Mouse (Mus musculus) layer of hippocampus, adult 11-12 months (tissue): ENCODE data around the gene Etl4.
"Not testable (repeated sequence)": the region's sequence is repeated elsewhere in the genome, so short reads cannot be mapped to it uniquely, and the experiment has no call there.

ENCODE experiments used
- DNase-seq: peaks from one replicate; pipeline ENCODE4 v3.0.0; 2022; ENCODE audit warnings: low spot score

The Etl4 gene

DNA sequence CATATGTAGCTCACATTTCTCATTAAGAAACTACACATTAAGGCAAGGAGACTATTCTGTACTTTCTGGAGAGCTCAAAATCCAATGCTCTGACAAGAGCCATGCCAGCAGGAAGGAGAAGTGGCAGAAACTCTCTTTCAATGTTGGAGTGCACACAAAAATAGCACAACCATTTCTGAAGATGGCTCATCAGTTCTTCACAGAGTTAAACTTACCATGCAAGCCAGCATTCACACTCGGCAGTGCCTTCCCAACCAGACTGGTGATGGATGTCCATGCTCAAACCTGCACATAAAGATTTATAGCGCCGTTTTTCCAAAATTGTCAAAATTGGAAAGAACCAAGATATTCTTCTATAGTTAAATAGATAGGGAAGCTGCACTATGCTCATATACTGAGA is 392.9 kb downstream of the Etl4 start:
- DNase-seq, result no peak

DNA sequence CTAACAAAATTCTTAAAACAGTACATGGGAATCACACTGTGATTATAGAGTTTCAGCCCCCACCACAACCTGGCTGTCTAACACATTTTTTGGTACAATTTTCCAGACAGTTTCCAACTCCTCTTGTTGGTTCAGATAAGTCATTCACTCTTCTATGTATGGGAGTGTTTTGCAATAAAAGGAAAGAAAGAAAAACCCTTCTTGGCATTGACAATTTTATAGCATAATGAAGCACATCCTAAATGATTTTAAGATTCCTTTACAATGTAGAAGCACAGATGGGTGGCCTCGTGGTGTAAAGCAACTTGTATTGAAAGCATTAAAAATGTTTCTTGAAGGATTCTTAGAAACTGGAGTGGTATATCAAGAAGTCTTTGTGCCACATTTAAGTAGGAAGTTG is 415.4 kb downstream of the Etl4 start:
- no peak for DNase-seq

DNA sequence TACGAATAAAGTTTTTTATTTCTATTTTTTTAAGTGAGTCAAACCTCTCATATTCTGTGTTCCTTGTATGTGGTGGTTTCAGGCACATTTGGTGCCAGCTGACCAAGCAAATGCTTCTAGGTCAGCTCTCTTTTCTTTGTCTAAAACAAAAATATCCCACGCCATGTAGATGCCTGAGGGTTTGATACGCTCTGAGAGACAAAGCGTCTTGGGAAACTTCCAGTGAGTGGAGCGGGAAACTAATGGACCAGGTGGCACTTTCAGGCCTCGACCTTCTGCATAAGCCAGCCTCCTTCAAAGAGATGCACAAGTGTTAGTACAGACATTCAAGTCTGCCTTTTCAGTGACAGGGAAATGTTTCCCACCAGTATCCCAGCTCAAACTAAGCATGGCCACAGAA is 426.6 kb downstream of the Etl4 start:
- DNase-seq, result no peak

GRCm38 (mm10) chr2:20339016-20339734 is 429.6 kb downstream of the Etl4 start:
- no peak for DNase-seq

GRCm38 (mm10) chr2:20339919-20340318 is 430.3 kb downstream of the Etl4 start:
- DNase-seq, result no peak

DNA sequence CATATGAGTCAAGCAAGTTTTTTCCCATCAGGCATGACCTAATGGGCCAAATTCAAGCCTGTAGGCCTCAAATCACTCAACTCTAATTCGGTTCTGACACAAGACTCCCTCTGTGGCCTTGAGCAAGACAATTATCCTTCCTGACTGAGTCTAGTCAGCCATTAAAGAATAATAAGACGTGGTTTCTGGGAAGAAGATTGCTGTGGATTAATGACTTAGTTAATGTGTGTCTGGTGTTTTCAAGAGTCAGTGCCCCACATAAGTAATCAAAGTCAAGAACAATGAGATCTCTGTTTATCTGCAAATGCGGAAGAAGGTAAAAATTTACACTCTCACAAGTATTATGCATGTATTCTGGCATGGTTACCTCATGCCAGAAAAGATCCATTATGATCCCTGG is 437.3 kb downstream of the Etl4 start:
- DNase-seq, result no peak

GRCm38 (mm10) chr2:20349268-20349667 is 439.7 kb downstream of the Etl4 start:
- DNase-seq, result no peak

GRCm38 (mm10) chr2:20352796-20353195 is 443.2 kb downstream of the Etl4 start:
- DNase-seq, result no peak

DNA sequence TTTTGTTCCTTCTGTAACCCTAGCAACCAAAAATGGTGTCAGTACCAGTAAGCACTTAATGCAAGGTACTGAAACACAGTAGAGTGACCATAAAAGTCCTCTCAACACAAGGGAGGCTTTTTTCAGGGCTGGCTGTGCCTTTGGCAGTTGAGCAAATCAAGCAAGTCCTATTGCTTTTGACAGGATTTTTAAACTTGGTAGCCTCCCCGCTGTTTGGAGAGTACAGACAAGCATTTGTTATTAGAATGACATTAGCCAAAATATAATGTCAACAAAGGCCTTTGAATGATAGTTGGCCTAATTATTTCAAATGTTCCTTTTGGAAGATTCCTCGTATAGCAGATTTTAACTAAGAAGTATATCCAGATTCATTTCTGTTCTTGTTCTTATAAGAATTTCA is 467.4 kb downstream of the Etl4 start:
- no peak for DNase-seq

GRCm38 (mm10) chr2:20380874-20381273 is 471.3 kb downstream of the Etl4 start:
- not testable (repeated sequence) for DNase-seq

GRCm38 (mm10) chr2:20394083-20394482 is 484.5 kb downstream of the Etl4 start:
- no peak for DNase-seq

DNA sequence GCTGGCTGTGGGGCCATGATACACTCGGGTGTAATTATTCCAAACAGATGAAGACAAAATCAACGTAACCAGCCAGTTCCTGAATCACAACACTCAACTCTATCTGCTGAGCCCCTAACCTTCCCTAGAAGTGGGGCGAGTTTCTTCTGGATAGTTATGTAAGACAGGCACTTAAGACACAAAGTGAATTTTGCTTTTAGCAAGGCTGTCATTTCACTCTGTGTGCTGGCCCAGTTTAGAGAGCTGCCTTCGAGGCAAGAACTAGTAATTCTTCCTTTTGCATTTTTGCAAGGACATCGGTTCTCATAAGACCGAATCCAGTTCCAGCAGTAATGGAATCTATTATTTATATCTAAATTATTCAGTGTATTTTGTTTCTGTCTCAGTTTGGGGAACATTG is 487.4 kb downstream of the Etl4 start:
- no peak for DNase-seq

GRCm38 (mm10) chr2:20400556-20400955 is 491.0 kb downstream of the Etl4 start:
- no peak for DNase-seq

DNA sequence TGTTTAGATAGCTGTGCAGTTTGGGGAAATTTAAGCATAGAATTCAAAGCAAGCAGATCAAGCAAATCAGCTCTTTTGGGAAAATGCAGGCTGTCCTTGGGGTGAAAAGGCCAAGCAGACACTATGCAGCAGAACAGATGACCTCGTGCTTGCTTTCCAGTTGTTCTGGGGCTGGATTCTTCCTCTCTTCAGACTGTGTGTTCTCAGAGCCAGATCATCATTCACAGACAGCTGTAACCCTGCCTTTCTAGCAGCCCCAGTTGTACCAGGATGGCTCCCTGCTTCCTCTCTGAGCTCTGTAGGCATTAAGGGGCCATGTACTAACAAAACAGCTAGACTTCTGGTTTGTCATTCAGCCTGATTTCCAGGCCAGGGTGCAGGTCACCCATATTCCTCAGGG is 494.8 kb downstream of the Etl4 start:
- no peak for DNase-seq

DNA sequence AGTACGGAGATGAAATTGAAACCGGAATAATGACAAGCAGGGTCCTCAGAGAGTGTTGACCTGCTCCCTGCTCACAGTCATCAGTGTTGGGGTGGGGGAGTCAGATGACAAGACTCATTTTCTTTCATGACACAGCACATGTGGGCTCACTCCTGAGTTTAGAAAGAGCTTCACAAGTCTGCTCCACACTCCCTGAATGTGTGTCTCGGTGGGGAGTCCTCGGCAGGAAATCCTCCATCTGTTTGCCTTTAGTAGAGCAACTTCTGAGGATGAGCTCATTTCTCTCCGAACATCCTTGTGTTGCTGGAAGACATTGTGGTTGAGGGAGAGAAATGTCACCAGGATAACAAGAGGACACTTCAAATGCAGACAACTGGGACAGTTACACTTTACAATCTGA is 497.5 kb downstream of the Etl4 start:
- peak; percentile 15 for DNase-seq

GRCm38 (mm10) chr2:20414856-20415255 is 505.3 kb downstream of the Etl4 start:
- DNase-seq, result no peak

DNA sequence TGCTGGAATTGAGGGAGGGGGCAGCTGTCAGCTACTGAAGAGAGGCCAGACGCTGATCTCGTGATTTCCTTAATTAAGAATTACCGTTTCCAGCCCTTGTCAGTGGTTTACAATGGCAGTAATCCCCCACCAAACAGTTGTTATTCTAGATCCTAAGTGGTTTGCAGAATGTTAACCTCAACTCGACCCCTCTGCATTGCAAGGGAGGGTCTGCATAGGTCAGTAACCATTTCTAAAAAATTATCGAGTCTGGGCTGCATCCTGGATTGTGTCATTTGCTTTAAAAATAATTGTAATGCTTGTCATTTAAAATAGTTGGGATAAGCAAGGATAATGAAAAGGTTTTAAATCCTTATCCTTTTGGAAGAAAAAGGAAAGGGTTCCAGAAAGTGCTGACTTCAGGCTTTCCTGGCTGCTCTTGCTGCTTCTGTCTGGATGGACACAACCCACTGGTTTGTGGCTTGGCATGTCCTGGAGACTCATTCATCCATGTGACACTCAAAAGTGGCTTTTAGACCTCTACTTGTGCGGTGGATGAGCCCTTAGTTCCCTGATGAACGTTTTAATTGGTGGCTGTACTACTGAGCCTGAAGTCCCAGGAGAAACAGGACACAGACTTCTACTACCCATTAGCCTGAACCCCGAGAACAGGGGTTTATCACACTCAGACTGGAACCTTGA is 507.5 kb downstream of the Etl4 start:
- no peak for DNase-seq

DNA sequence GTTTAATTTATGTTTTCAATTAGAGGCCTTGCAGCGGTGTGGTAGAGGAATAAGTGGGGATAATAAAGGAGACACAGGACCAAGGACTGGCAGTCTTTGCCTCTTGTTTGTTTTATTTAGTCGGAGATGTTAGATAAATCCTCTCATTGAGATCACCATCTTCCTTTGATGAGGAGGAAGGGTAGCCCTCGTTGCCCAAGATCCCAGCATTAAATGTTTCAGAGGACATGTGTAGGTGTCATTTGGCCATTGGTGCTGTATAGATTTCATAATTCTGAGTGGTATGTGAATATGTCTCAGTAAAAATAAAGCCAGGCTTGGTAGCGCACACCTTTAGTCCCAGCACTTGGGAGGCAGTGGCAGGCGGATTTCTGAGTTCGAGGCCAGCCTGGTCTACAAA is 508.4 kb downstream of the Etl4 start:
- DNase-seq, result no peak

DNA sequence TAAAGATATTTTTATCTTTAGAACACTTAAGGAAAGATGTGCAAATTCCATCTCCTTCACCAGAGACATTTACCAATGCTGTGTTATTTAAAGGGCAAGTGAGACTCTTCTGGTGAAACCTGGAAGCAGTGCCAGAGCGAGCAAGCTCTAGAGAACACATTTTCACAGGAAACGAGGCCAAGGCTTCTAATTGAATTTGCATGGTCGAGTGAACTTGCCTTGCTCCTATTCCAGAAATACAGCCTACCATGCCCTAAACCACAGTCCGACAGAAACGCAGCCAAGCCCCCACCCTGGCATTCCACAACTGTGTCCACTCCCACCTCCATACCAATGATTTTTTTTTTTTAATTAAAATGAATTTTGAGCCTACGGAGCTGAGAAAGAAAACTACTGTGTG is 510.4 kb downstream of the Etl4 start:
- DNase-seq, result peak; percentile 11

DNA sequence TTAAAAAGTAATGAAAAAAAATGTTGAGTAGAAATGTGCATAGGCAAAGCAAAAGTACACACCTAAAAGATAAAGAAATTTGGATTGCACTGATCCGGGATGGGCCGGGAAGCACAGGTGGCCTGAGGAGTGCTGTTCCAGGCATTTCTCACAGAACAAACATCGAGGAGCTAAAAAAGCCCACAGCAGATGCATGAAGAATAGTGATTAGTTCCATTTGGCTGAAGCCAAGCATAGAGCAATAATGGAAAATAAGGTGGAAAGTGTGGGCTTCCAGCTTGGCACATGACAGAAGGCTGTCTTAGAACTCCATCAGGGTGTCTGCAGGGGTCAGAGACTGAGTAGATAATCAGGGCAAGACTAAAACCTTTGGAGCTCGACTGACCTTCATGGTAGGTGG is 512.7 kb downstream of the Etl4 start:
- DNase-seq, result no peak

DNA sequence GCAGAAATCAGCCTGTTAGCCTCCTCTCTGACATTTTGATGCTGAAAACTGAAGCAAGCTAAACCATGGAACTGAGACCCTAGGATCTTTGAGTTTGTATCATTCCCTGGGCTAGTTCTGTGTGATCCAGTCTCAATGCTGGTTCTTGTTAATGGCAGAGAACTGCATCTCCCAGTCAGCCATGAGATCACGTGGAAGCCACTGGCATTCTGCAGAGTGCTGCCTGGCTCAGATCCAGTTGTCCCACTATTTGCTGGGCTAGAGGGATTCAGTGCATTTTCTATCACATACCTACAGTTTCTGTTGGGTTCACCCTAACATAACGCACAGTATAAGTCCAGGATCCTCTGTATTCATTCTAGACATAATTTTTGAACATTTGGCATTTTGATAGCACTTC is 524.1 kb downstream of the Etl4 start:
- DNase-seq, result no peak

DNA sequence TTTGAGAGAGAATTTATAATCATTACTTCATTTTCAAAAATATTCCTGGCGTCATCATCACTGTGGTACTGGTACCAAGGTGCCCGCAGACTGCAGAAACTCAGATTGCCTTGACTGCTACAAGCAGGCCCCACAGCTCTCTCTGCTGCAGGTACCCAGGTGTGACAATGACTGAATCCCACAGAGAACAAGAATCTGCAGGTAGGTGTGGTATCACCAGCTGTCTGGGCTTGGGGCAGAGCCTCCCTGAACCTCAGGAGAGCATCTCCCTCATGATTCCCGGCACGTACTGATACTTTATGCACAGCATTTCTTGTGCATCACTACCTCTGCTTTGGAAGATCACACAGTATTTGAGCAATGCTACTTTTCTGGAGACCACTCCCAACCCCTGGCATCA is 526.0 kb downstream of the Etl4 start:
- DNase-seq, result no peak

DNA sequence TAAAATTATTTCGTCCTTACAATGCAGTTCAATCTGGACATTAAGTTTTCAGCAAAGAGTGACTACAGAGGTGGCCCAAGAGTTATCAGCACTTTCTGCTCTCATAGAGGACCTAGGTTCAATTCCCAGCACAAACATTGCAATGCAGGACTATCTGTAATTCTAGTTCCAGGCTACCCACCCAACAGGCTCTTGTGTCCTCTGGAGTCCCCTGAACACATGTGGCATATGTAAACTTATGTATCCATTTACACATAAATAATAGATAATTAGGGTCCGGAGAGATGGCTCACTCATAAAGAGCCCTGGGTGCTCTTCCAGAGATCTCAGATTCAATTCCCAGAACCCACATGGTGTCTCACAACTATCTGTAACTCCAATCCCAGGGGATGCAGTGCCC is 533.2 kb downstream of the Etl4 start:
- DNase-seq, result no peak
